Mouse (Mus musculus) brain, embryonic 14.5 days (tissue): ENCODE data around the gene Mis18a.

Source experiments
- CTCF ChIP-seq: fragments of 200-500 bp; IDR thresholded peaks from 2 replicates; pipeline ENCODE4 v1.5.1; 2012; ENCODE audit warnings: inconsistent platforms, mild to moderate bottlenecking, moderate library complexity, borderline replicate concordance; ENCODE audit not compliant: insufficient read depth, insufficient read length; ENCODE audit errors: extremely low read depth
- POLR2A ChIP-seq: fragments of 200-500 bp; IDR thresholded peaks from 2 replicates; pipeline ENCODE4 v1.6.1; 2012; ENCODE audit warnings: mild to moderate bottlenecking, inconsistent platforms, borderline replicate concordance; ENCODE audit not compliant: poor library complexity, insufficient read depth, insufficient read length, severe bottlenecking; ENCODE audit errors: extremely low read depth

DNA sequence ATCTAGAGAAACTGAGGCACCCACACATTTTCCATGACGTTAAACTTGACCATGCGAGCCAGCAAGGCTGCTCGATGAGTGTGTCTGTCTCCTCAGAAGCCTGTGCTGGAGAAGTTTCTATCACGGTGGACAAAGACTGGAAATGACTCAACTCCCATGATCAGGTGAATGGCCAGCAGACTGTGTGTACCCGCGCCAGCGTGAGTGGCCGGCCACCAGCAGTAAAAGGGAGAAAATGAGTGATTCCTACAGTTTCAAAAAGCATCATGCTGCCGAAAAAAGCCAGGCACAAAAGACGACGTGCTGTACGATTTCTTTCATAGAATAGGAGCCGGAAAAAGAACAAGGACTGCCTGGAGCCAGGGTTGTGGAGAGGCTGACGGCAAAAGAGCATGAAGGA is 27.8 kb downstream of the Mis18a start:
- no peak for TF ChIP-seq CTCF
- TF ChIP-seq POLR2A: no peak
